Mouse (Mus musculus) layer of hippocampus, adult 18-20 months (tissue): ENCODE data around the gene Tmem100. TPM values are rescaled to one million over a fixed set of nuclear protein-coding genes. Genes with fewer than 3 reads are reported as not detected.

Experiments used
- DNase-seq, 2 experiments: peaks; one replicate each; pipeline ENCODE4 v3.0.0; 2022; ENCODE audit warnings: low spot score in 2 of 2
- total RNA-seq, 2 experiments: library from RNA; stranded (reverse); gene quantifications; 2 replicates each; pipeline ENCODE4 v1.2.3; 2021

Gene Tmem100
- total RNA-seq, 2 experiments from 2014 or later: 14.3 to 14.4 TPM

DNA sequence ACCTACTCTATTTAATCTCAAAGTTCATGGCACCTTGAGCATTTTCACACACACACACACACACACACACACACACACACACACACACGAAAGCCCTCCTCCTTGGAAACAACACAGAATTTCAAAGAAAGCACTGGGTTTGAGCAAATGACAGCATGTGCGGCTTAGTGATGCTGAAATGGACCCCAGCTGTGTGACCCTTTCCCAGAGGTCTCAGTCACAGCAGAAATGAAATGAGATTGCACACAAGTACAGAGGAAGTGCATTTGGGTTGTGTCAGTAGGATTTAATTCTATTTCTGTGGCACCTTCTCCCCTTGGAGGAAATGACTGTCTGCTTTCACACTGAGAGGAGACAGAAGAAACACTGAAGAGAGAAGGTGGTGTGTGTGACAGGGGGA is 26.9 kb downstream of the Tmem100 start:
- DNase-seq: no peak

DNA sequence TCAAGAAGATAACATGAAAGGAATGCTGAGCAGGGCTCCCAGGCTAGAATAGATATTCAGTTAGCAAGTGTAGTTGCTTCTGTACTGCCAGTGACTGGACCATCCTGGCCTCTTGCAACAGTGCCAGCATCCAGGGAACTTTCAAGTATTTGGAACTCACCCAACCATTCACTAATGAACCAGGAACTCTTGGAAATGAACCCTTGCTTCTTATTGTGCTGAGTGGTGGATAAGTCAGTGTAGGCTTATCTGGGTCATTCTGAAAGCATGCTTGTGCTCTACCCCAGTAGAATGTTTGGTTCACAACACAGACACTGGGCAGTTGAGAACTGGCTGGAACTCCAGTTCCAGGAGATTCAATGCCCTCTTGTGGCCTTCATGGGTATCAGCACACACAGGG is 29.1 kb downstream of the Tmem100 start:
- DNase-seq: no peak

GRCm38 (mm10) chr11:90062657-90063056 is 32.5 kb downstream of the Tmem100 start:
- DNase-seq: peak in 1 of 2 experiments; percentile 52

- no peak for DNase-seq
Measured at GRCm38 (mm10) chr11:90066405-90067250, 36.5 kb downstream of the Tmem100 start.

- DNase-seq: no peak
Measured at GRCm38 (mm10) chr11:90071747-90072146, 41.6 kb downstream of the Tmem100 start.

GRCm38 (mm10) chr11:90073201-90073600 is 43.1 kb downstream of the Tmem100 start:
- DNase-seq: no peak

DNA sequence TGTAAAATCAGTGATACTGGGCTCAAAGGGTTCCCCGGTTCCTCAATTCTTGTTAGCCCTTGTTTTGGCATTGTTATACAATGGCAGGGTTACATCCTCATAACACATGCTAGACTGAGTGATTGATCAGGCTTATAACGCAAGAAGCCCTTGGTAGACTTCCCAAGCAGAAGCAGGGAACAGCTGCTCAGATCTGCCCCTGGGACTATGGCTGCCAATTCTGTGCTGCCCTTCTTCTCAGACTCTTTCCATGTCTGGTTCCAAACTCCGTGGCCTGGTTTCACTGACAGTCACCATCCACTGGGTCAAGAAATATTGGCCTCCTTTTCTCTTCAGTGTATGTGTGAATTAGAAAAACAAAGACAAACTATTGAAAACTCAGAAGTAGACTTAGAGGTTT is 46.5 kb downstream of the Tmem100 start:
- DNase-seq: no peak

GRCm38 (mm10) chr11:90080678-90081267 is 50.6 kb downstream of the Tmem100 start:
- DNase-seq: peak in 1 of 2 experiments; percentile 14

- DNase-seq: no peak
Measured at GRCm38 (mm10) chr11:90081820-90082596, 51.9 kb downstream of the Tmem100 start.

DNA sequence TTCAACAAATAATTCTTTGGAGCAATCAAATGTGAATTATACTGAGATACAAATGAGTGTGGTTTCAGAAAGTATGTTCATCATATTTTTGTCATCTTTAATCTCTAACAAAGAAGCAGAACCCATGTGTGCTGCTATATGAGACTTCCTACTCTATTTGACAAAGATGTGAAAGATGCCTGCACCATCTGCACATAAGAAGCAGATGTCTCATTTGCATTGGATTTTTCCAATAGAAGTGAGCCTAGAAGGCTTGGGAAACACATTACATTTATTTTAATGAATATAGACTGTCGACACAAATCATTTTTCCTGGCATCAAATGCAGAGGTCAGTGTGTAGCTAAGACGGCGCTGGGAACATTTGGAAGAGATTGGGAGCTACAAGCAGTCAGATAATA is 52.9 kb downstream of the Tmem100 start:
- peak; percentile 16 to 63 for DNase-seq

DNA sequence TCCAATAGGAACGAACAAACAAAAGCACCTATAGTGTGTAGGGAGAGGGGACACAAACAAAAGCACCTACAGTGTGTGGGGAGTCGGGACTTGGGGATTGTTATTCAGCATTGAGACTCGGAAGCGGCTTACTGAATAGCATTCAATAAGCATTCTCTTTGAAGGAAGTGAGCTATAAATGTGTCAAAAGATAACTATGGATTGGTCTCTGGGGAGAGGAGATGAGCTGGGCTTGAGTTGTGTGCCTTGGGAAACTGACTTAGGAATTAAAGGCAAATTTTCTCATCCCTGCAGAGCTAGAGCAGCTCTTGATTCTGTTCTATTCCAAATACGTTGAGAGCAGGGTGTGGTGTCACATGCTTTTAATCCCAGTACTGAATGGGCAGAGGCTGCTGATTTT is 54.0 kb downstream of the Tmem100 start:
- DNase-seq: no peak

Other genes with a start within 250 kb of the Tmem100 start
- 1 to 10 TPM; 1.5 to 1.8 TPM for gene Pctp, start 27.5 kb upstream of the Tmem100 start, total RNA-seq
- 1 to 10 TPM; 5.0 to 7.9 TPM for gene Gm45716, start 157.3 kb downstream of the Tmem100 start, total RNA-seq
- 100 to 1,000 TPM; 376 to 382 TPM for gene Mmd, start 219.1 kb downstream of the Tmem100 start, total RNA-seq